Mouse (Mus musculus) megakaryocyte, embryonic 14.5 days (primary cell): ENCODE results near the gene Lhpp.

ENCODE experiments used
- FLI1 ChIP-seq: IDR thresholded peaks from 2 replicates; pipeline ENCODE4 v1.6.1; 2012; ENCODE audit warnings: low read length, inconsistent platforms, mixed read lengths
- GATA1 ChIP-seq: IDR thresholded peaks from 3 replicates; pipeline ENCODE4 v1.6.1; 2012; ENCODE audit warnings: mixed read lengths, low read length, inconsistent platforms, borderline replicate concordance

DNA sequence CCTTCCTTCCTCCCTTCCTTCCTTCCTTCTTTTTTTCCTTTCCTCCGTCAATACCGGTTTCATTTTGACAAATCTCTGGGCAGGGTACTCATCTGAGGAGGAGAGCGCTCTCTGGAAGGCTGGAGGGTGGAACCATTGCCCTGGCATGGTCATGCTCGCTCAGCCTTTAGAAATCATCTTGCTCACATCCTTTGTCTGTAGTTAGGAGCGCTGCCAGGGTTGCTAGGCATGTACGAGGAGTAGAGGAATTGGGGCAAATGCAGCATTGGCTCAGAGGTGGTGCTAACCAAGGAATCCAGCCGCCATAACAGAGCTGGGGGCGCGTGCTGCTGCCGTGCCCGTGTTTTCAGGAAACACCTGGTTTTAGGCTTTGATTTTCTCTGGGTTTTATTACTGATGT, 20.9 kb downstream of the Lhpp start:
- TF ChIP-seq GATA1 = no peak
- TF ChIP-seq FLI1 = no peak
